18 mouse cellular contexts compared by ENCODE assay signal in the genomic region with DNA sequence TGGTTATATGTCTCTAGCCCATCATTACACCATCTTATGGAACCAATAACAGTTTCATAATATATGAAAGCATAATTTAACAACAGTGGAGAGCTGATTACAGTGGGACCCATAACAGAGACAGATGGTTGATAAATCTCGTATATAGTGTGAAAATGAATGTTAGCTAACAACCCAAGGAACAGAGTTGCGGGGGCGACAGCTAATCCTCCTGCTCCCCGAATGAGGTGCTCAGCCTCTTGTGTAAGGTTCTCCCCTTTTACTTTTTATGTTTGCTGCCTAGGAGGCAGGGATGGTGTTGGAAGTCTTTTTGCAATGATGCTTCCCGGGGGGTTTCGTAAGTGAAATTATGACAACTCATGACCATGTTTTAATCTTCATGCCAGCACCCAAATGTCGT.
"Had no signal": no experiment of that assay in that cellular context is flagged by ENCODE, and none has a peak within 500 bp of the region (broad histone marks: within the 10 kb centered on the region; RNA-seq: fewer than 3 reads in every experiment).

No protein-coding gene starts in this region.

- ATAC-seq: forebrain, embryonic 16.5 days; hindbrain, embryonic 16.5 days; inflammation-experienced regulatory T-cells, adult 6 months; intestine, embryonic 15.5 days; intestine, postnatal 0 days; liver, embryonic 12.5 days had no signal

- DNase-seq: gastrocnemius, adult 2 months; gastrocnemius, postnatal 10 days; gastrocnemius, postnatal 25 days; heart, adult 18-20 months; heart, postnatal 10 days; heart, postnatal 4 days; kidney, adult 18-20 months; kidney, adult 8-10 months; kidney, postnatal 10 days; kidney, postnatal 25 days; layer of hippocampus, postnatal 36 days; left cerebral cortex, postnatal 4 days had no signal
